Mouse (Mus musculus) embryonic facial prominence, embryonic 14.5 days (tissue): ENCODE data around the gene Sclt1. TPM values are rescaled to one million over a fixed set of nuclear protein-coding genes. Genes with fewer than 3 reads are reported as not detected.

Source experiments
- ATAC-seq: fragments of 200-750 bp; cut with Nextera tagmentation; 2 replicates; pipeline ENCODE4 v1.8.0; 2017; ENCODE audit warnings: low read depth, moderate number of reproducible peaks, moderate TSS enrichment
- DNase-seq: peaks from one replicate; pipeline ENCODE4 v3.0.0-alpha.2; 2015; ENCODE audit warnings: low spot score
- H3K27ac ChIP-seq: fragments of 300-500 bp; sonication (generic); replicated peaks from 2 replicates; pipeline ENCODE4 v1.5.1; 2014; ENCODE audit warnings: low read depth, mild to moderate bottlenecking, low read length, moderate library complexity
- H3K27me3 ChIP-seq: fragments of 300-500 bp; sonication (generic); replicated peaks from 2 replicates; pipeline ENCODE4 v1.6.1; 2014; ENCODE audit warnings: low read length; ENCODE audit not compliant: control insufficient read depth, insufficient read depth
- H3K36me3 ChIP-seq: fragments of 300-500 bp; sonication (generic); 2 replicates; pipeline ENCODE4 v1.6.1; 2014; ENCODE audit warnings: low read length, mixed read lengths; ENCODE audit not compliant: control insufficient read depth, insufficient read depth
- H3K4me1 ChIP-seq: fragments of 300-500 bp; sonication (generic); 2 replicates; pipeline ENCODE4 v1.6.1; 2014; ENCODE audit warnings: antibody characterized with exemption, low read length; ENCODE audit not compliant: control insufficient read depth, insufficient read depth
- H3K4me2 ChIP-seq: fragments of 300-500 bp; sonication (generic); 2 replicates; pipeline ENCODE4 v1.6.1; 2014; ENCODE audit warnings: low read depth, mild to moderate bottlenecking, low read length, moderate library complexity, mixed read lengths
- H3K4me3 ChIP-seq: fragments of 300-500 bp; sonication (generic); 2 replicates; pipeline ENCODE4 v1.5.1; 2014; ENCODE audit warnings: low read depth, mild to moderate bottlenecking, low read length
- H3K9ac ChIP-seq: fragments of 300-500 bp; sonication (generic); 2 replicates; pipeline ENCODE4 v1.6.1; 2014; ENCODE audit warnings: low read depth, mild to moderate bottlenecking, low read length, moderate library complexity, mixed read lengths
- H3K9me3 ChIP-seq: fragments of 300-500 bp; sonication (generic); 2 replicates; pipeline ENCODE4 v1.6.1; 2016; ENCODE audit warnings: low read length; ENCODE audit not compliant: control insufficient read depth
- WGBS: fragments of 180-500 bp; shearing (Covaris S2); extraction: QIAGEN DNeasy Blood & Tissue Kit; methylation state at CpG from one replicate; pipeline ENCODE4 v1.1.7; 2014; 5-methylcytosine and 5-hydroxymethylcytosine counted together
- polyA plus RNA-seq: library from polyadenylated mRNA; unstranded; fragments of >200 nt; fragmentation: Nextera tagmentation; extraction: Ambion mirVana; gene quantifications from 2 replicates; pipeline ENCODE4 v1.2.1, GENCODE M21; 2014

Sclt1 gene
- polyA plus RNA-seq, 1 experiment from 2014 or later: 17.5 TPM

DNA sequence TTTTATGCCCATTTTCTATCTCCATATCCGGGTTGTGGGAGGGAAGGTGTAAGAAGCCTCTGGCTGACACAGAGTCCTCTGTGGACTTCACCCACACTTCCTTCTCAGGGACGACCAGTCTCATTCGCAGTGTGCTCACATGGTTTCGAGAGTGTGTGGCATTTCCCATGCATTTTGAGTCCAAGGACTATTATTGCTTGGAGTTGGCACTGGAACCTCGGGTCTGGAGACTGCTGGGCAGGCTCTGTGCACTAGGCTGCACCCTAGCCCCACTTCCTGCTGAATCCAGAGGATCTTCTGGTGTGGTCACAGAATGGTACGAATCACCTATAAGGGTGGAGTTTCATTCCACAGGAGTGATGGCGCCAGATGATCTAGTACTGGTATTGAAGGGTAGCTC is 155.4 kb downstream of the Sclt1 start:
- Histone ChIP-seq H3K4me1 (peaks cover 19% of the 10 kb centered on the region), H3K9me3 (no peaks in the 10 kb centered on the region), H3K9ac (no peak overlapping the region), H3K27me3 (no peaks in the 10 kb centered on the region), H3K4me3 (no peak overlapping the region), H3K4me2 (no peak overlapping the region), H3K27ac (no peak overlapping the region), H3K36me3 (no peaks in the 10 kb centered on the region)
- 77% methylated on average over 7 of the region's 7 CpGs for WGBS
- DNase-seq (no peak), ATAC-seq (no peak)

DNA sequence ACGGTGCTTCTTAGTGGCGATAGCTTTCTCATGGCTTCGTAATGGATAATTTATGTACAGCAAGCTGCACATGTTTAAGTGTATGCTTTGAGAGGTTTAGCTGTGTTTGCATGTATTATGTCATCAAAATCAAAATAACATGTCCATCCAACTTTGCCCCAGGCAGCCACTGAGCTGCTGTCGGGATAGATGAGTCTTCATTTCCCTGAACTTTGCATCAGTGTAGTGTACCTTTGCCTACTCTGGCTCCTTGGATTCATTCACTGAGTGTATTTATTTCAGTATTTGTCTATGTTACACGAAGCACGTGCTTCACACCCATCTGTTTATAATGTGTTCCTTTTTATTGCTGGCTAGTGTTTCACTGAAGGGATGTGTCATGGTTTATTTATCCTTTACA is 156.0 kb downstream of the Sclt1 start:
- peaks cover 19% of the 10 kb centered on the region for H3K4me1 ChIP-seq
- no peaks in the 10 kb centered on the region for H3K9me3 ChIP-seq
- no peak overlapping the region for H3K9ac ChIP-seq
- H3K4me3 ChIP-seq: no peak overlapping the region
- H3K4me2 ChIP-seq: no peak overlapping the region
- no peak overlapping the region for H3K27ac ChIP-seq
- ATAC-seq (no peak), DNase-seq (no peak)
- H3K36me3 ChIP-seq: no peaks in the 10 kb centered on the region
- WGBS: 60% methylated on average over 6 of the region's 6 CpGs
- H3K27me3 ChIP-seq: no peaks in the 10 kb centered on the region

- 84% methylated on average over 5 of the region's 5 CpGs for WGBS
- peaks cover 19% of the 10 kb centered on the region for H3K4me1 ChIP-seq
- no peak for DNase-seq
- H3K9me3 ChIP-seq: no peaks in the 10 kb centered on the region
- no peak overlapping the region for H3K27ac ChIP-seq
- ATAC-seq: no peak
- no peak overlapping the region for H3K4me3 ChIP-seq
- H3K27me3 ChIP-seq: no peaks in the 10 kb centered on the region
- H3K9ac ChIP-seq: no peak overlapping the region
- H3K36me3 ChIP-seq: no peaks in the 10 kb centered on the region
- no peak overlapping the region for H3K4me2 ChIP-seq
Observed at GRCm38 (mm10) chr3:41585548-41585947, 156.8 kb downstream of the Sclt1 start.

GRCm38 (mm10) chr3:41583621-41584020 is 158.7 kb downstream of the Sclt1 start:
- no peak overlapping the region for H3K9ac ChIP-seq
- H3K4me3 ChIP-seq: no peak overlapping the region
- no peak for ATAC-seq
- no peaks in the 10 kb centered on the region for H3K36me3 ChIP-seq
- peaks cover 9% of the 10 kb centered on the region; the same call in 1 of the 2 replicates for H3K4me1 ChIP-seq
- 75% methylated on average over 4 of the region's 4 CpGs for WGBS
- no peak for DNase-seq
- no peaks in the 10 kb centered on the region for H3K9me3 ChIP-seq
- no peak overlapping the region for H3K27ac ChIP-seq
- H3K4me2 ChIP-seq: no peak overlapping the region
- no peaks in the 10 kb centered on the region for H3K27me3 ChIP-seq

- Histone ChIP-seq H3K9ac (no peak overlapping the region), H3K27me3 (no peaks in the 10 kb centered on the region), H3K4me1 (0 out of 2 replicates have a peak, but pooled peaks cover 6% of the 10 kb centered on the region), H3K36me3 (no peaks in the 10 kb centered on the region), H3K27ac (no peak overlapping the region), H3K4me3 (no peak overlapping the region), H3K9me3 (no peaks in the 10 kb centered on the region), H3K4me2 (no peak overlapping the region)
- DNase-seq: no peak
- no peak for ATAC-seq
- 93% methylated on average over 13 of the region's 14 CpGs for WGBS
Observed at GRCm38 (mm10) chr3:41583092-41583491, 159.2 kb downstream of the Sclt1 start.

DNA sequence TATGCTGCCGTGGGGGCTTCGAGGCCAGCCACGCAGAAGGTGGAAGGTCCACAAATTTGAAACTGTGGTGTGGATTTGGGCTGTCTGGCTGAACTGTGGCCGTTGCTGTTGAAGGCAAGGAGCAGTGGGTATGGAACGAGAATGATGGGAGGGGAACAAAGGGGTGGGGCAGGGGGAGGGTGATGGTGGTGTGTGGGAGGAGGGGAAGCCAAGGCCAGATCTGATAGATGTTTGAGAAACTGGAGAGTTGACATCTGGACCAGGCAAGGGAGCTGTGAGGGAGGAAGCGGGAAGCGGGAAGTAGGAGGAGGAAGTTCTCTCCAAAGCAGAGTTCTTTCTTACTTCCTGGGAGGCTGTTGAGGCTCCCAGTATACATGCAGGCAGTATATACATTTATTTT is 160.1 kb downstream of the Sclt1 start:
- Histone ChIP-seq H3K9ac (no peak overlapping the region), H3K4me1 (no peaks in the 10 kb centered on the region), H3K27me3 (no peaks in the 10 kb centered on the region), H3K4me3 (no peak overlapping the region), H3K9me3 (no peaks in the 10 kb centered on the region), H3K4me2 (no peak overlapping the region), H3K27ac (no peak overlapping the region), H3K36me3 (no peaks in the 10 kb centered on the region)
- 75% methylated on average over 7 of the region's 7 CpGs for WGBS
- ATAC-seq (no peak), DNase-seq (no peak)

DNA sequence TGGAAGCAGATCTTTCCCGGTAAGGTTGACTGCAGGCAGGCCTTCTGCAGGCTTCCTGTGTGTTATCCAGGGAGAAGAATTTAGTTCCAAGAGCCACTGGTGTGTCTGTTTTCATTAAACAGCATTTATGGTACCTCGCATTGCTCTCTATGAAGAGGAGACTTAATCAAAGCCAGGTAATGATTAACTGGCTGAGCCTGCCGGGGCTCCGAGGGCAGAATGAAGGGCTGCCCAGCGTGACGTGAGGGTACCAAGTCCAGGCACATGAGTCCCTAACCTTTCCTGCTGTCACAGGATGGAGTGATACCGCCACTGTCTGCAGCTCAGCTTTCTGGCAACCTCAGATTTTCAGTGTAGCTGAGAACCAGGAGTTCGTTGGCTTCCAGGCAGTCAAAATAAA is 160.9 kb downstream of the Sclt1 start:
- no peaks in the 10 kb centered on the region for H3K9me3 ChIP-seq
- DNase-seq (no peak), ATAC-seq (no peak)
- H3K9ac ChIP-seq: no peak overlapping the region
- no peaks in the 10 kb centered on the region for H3K4me1 ChIP-seq
- H3K4me2 ChIP-seq: no peak overlapping the region
- no peaks in the 10 kb centered on the region for H3K27me3 ChIP-seq
- no peak overlapping the region for H3K4me3 ChIP-seq
- 48% methylated on average over 8 of the region's 8 CpGs for WGBS
- H3K27ac ChIP-seq: no peak overlapping the region
- no peaks in the 10 kb centered on the region for H3K36me3 ChIP-seq

GRCm38 (mm10) chr3:41580401-41581323 is 161.7 kb downstream of the Sclt1 start:
- ATAC-seq (no peak), DNase-seq (no peak)
- no peak overlapping the region for H3K4me3 ChIP-seq
- H3K36me3 ChIP-seq: no peaks in the 10 kb centered on the region
- H3K4me1 ChIP-seq: no peaks in the 10 kb centered on the region
- H3K9ac ChIP-seq: no peak overlapping the region
- H3K27ac ChIP-seq: no peak overlapping the region
- 49% methylated on average over 14 of the region's 14 CpGs for WGBS
- H3K27me3 ChIP-seq: no peaks in the 10 kb centered on the region
- no peaks in the 10 kb centered on the region for H3K9me3 ChIP-seq
- no peak overlapping the region for H3K4me2 ChIP-seq

GRCm38 (mm10) chr3:41579873-41580272 is 162.4 kb downstream of the Sclt1 start:
- no peak for ATAC-seq
- Histone ChIP-seq H3K4me3 (no peak overlapping the region), H3K4me2 (no peak overlapping the region), H3K9me3 (no peaks in the 10 kb centered on the region), H3K27ac (no peak overlapping the region), H3K4me1 (no peaks in the 10 kb centered on the region), H3K9ac (no peak overlapping the region), H3K36me3 (no peaks in the 10 kb centered on the region), H3K27me3 (no peaks in the 10 kb centered on the region)
- no peak for DNase-seq
- WGBS: 55% methylated on average over 4 of the region's 4 CpGs
